Mouse (Mus musculus) adrenal gland, postnatal 36 days (tissue): ENCODE data around the gene Smad5. TPM values are rescaled to one million over a fixed set of nuclear protein-coding genes. Genes with fewer than 3 reads are reported as not detected.

Source experiments
- total RNA-seq, 2 experiments: library from RNA; stranded (reverse); gene quantifications; 2 replicates each; pipeline ENCODE4 v1.2.3; 2021

Gene Smad5
- total RNA-seq, 2 experiments from 2014 or later, result 57.2 to 59.9 TPM

Other genes with a start within 250 kb of the Smad5 start
- gene Il9, start 220.8 kb upstream of the Smad5 start, total RNA-seq, result not detected
- gene Fbxl21, start 180.5 kb upstream of the Smad5 start, total RNA-seq, result 1 to 10 TPM; 2.0 to 5.5 TPM
- gene Lect2, start 154.5 kb upstream of the Smad5 start, total RNA-seq, result not detected
- 10 to 100 TPM; 33.1 to 50.2 TPM for gene Tgfbi, start 93.5 kb upstream of the Smad5 start, total RNA-seq
- not detected for gene Gm45623, start 50.8 kb downstream of the Smad5 start, total RNA-seq
- under 1 TPM; 0.13 to 0.26 TPM for gene Trpc7, start 193.0 kb downstream of the Smad5 start, total RNA-seq